Mouse (Mus musculus): ENCODE measurements around the gene Sipa1l2.

DNA sequence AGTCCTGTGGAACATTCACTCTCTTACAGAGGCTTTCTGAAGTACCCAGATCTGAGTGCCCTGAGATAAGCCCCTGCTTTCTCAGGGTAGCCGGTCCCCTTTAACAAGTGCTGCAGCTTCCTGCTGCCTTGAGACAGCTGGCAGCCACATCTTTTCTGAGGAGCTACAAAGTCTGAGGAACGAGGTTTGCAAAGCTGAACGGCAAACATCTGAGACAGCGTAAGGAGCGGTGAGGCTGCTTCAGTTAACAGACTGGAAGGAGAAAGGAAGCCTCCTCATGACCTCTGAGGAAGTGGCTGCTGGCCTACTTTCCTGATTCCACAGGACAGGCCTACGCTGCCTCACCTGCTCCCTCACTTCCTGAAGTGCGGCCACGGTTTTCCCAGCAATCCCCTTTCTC lies 135.5 kb downstream of the Sipa1l2 start:
- TF ChIP-seq CTCF (IDR thresholded peaks at IDR 0.05; ENCODE audit: control insufficient read depth, insufficient read depth, insufficient read length) = no peak
- TF ChIP-seq CEBPB (IDR thresholded peaks at IDR 0.05; ENCODE audit: low read depth) = no peak
- TF ChIP-seq MAX (IDR thresholded peaks at IDR 0.05) = no peak
- TF ChIP-seq MYOD1 (IDR thresholded peaks at IDR 0.05; ENCODE audit: control insufficient read depth, insufficient read length, low read depth) = no peak
- TF ChIP-seq USF1 (IDR thresholded peaks at IDR 0.05; ENCODE audit: low read depth) = no peak
- no peak for TF ChIP-seq MYOG (IDR thresholded peaks at IDR 0.05; ENCODE audit: control insufficient read depth, extremely low read depth, insufficient read length)
- no peak for TF ChIP-seq FOSL1 (IDR thresholded peaks at IDR 0.05; ENCODE audit: insufficient read depth, low read length, poor library complexity, severe bottlenecking)
